Mouse (Mus musculus) ES-E14 (cell line): ENCODE data around the gene Tdrd5.

ENCODE experiments used
- CHD2 ChIP-seq: IDR thresholded peaks from 2 replicates; pipeline ENCODE4 v1.6.1; 2014; ENCODE audit warnings: mild to moderate bottlenecking, low read depth, low read length, inconsistent platforms
- HCFC1 ChIP-seq: IDR thresholded peaks from 2 replicates; pipeline ENCODE4 v1.6.1; 2012; ENCODE audit warnings: low read length, inconsistent platforms, borderline replicate concordance; ENCODE audit not compliant: insufficient read depth
- MAFK ChIP-seq: IDR thresholded peaks from 2 replicates; pipeline ENCODE4 v1.6.1; 2014; ENCODE audit warnings: mild to moderate bottlenecking, low read depth, low read length, inconsistent platforms; ENCODE audit not compliant: insufficient read depth
- ZC3H11A ChIP-seq: IDR thresholded peaks from 2 replicates; pipeline ENCODE4 v1.6.1; 2012; ENCODE audit warnings: low read depth, mild to moderate bottlenecking, inconsistent platforms, low read length, borderline replicate concordance
- ZNF384 ChIP-seq: IDR thresholded peaks from 2 replicates; pipeline ENCODE4 v1.6.1; 2012; ENCODE audit warnings: low read depth, low read length, inconsistent platforms

GRCm38 (mm10) chr1:156214651-156215050 is 88.8 kb downstream of the Tdrd5 start:
- TF ChIP-seq MAFK (no peak), ZC3H11A (no peak), CHD2 (no peak), HCFC1 (no peak), ZNF384 (no peak)
